Mouse (Mus musculus): ENCODE data around the gene Rftn2. TPM values are rescaled to one million over a fixed set of nuclear protein-coding genes. Genes with fewer than 3 reads are reported as not detected.

Gene Rftn2
- 7.0 TPM in 2 replicates for polyA plus RNA-seq (2015; fragmentation: Nextera tagmentation; extraction: Ambion mirVana)

DNA sequence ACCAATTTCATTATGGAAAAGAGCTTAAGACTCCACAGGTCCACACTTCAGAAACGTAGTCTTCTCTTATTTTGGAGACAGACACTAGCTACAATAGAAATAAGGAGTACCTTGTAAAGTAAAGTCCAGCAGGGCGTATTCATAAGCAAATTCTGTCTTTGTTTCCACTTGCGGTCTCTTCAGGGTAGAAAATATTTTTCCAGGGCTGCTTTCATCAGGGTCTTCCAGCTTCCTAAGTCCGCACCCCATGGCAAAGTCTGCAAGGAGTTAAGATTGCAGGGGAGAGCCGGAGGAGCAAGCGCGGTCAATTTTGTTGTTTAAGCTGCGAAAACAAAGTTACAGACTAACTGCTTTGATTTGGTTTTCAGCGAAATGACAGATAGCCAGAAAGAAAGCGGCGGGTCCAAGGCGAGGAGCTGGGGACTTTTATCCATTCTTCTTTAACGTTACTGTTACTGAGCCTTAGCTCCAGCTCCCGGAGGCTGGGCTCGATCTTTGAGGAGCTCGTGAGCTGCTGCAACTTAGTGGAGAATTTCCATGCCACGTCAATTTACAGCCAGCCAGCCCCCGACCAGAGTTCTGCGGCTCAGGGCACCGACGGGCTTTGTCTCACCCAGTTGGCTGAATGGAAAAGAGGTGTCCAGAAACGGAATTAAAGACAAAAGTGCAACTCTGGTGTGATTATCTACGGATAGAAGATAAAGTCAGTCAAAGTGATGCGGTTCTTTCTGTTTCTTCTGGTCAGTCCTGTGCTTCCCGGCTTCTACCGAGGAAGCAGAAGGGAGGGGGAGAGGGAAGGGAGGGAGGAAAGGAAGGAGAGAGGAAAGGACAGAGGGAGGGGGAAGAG, at the start of gene Rftn2:
Gene Rftn2 (minus strand): TSS at position 772 of the 847 bp plus-strand sequence.
- Histone ChIP-seq H3K9ac (ENCODE audit: low read depth, low read length) (peak within 1 kb of the TSS; percentile 54), H3K9me3 (replicated peaks; ENCODE audit: low read length) (no peaks in the 10 kb centered on the region), H3K4me1 (replicated peaks; ENCODE audit: insufficient read depth, low read length) (no peaks in the 10 kb centered on the region), H3K27me3 (ENCODE audit: insufficient read depth, low read length) (no peaks in the 10 kb centered on the region), H3K27ac (peak within 1 kb of the TSS; percentile 52), H3K4me2 (ENCODE audit: low read length) (peak within 1 kb of the TSS; percentile 53), H3K4me3 (replicated peaks; ENCODE audit: low read depth, low read length) (peak within 1 kb of the TSS; percentile 49), H3K36me3 (ENCODE audit: insufficient read depth, low read length) (no peaks in the 10 kb centered on the region)
- 3% methylated on average over 26 of the region's 26 CpGs for WGBS
- DNase-seq (ENCODE audit: low spot score): peak; percentile 76
- ATAC-seq (replicated peaks; ENCODE audit: low FRiP score, low read depth): no peak
- TF ChIP-seq CTCF (IDR thresholded peaks at IDR 0.05; ENCODE audit: low read depth): no peak

GRCm38 (mm10) chr1:55265447-55265846, 38.9 kb upstream of the Rftn2 start:
- H3K9me3 ChIP-seq (replicated peaks; ENCODE audit: low read length): no peaks in the 10 kb centered on the region
- H3K27ac ChIP-seq: no peak overlapping the region
- no peaks in the 10 kb centered on the region for H3K4me1 ChIP-seq (replicated peaks; ENCODE audit: insufficient read depth, low read length)
- DNase-seq (ENCODE audit: low spot score): no peak
- TF ChIP-seq CTCF (IDR thresholded peaks at IDR 0.05; ENCODE audit: low read depth): peak; percentile 37; the same call in 1 of the 2 replicates
- H3K36me3 ChIP-seq (ENCODE audit: insufficient read depth, low read length): no peaks in the 10 kb centered on the region
- no peak overlapping the region for H3K9ac ChIP-seq (ENCODE audit: low read depth, low read length)
- no peaks in the 10 kb centered on the region for H3K27me3 ChIP-seq (ENCODE audit: insufficient read depth, low read length)
- ATAC-seq (replicated peaks; ENCODE audit: low FRiP score, low read depth): no peak
- H3K4me2 ChIP-seq (ENCODE audit: low read length): no peak overlapping the region
- H3K4me3 ChIP-seq (replicated peaks; ENCODE audit: low read depth, low read length): no peak overlapping the region
- WGBS: 68% methylated on average over 2 of the region's 2 CpGs

- no peaks in the 10 kb centered on the region for H3K4me1 ChIP-seq (replicated peaks; ENCODE audit: insufficient read depth, low read length)
- 33% methylated on average over 2 of the region's 2 CpGs for WGBS
- H3K27me3 ChIP-seq (ENCODE audit: insufficient read depth, low read length): no peaks in the 10 kb centered on the region
- no peaks in the 10 kb centered on the region for H3K36me3 ChIP-seq (ENCODE audit: insufficient read depth, low read length)
- no peaks in the 10 kb centered on the region for H3K9me3 ChIP-seq (replicated peaks; ENCODE audit: low read length)
- ATAC-seq (replicated peaks; ENCODE audit: low FRiP score, low read depth) (no peak), DNase-seq (ENCODE audit: low spot score) (no peak)
- no peak overlapping the region for H3K4me3 ChIP-seq (replicated peaks; ENCODE audit: low read depth, low read length)
- H3K27ac ChIP-seq: no peak overlapping the region
- no peak for TF ChIP-seq CTCF (IDR thresholded peaks at IDR 0.05; ENCODE audit: low read depth)
- H3K9ac ChIP-seq (ENCODE audit: low read depth, low read length): no peak overlapping the region
- no peak overlapping the region for H3K4me2 ChIP-seq (ENCODE audit: low read length)
Observed at GRCm38 (mm10) chr1:55264385-55264784, 37.8 kb upstream of the Rftn2 start.

DNA sequence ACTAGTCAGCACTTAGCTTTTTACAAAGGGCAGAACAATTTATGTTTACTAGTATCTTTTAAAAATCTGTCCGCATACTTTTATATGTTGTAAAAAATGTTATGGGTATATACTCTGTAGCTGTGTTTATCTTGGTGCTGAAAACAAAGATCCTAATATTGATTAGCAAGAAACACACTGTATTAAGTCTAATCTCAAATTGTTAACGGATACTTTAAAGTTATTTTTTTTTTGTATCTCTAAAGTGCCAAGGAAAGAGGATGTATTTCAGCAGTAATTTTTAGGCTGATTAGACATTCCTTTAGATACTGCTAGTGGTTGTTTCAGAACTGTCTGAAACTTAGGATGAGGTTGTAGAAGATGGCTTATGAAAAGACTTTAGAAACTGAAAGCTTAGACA, 19.8 kb upstream of the Rftn2 start:
- DNase-seq (ENCODE audit: low spot score) (no peak), ATAC-seq (replicated peaks; ENCODE audit: low FRiP score, low read depth) (no peak)
- Histone ChIP-seq H3K4me2 (ENCODE audit: low read length) (no peak overlapping the region), H3K4me3 (replicated peaks; ENCODE audit: low read depth, low read length) (no peak overlapping the region), H3K9me3 (replicated peaks; ENCODE audit: low read length) (no peaks in the 10 kb centered on the region), H3K36me3 (ENCODE audit: insufficient read depth, low read length) (no peaks in the 10 kb centered on the region), H3K27ac (no peak overlapping the region), H3K4me1 (replicated peaks; ENCODE audit: insufficient read depth, low read length) (no peaks in the 10 kb centered on the region), H3K27me3 (ENCODE audit: insufficient read depth, low read length) (no peaks in the 10 kb centered on the region), H3K9ac (ENCODE audit: low read depth, low read length) (no peak overlapping the region)
- 81% methylated on average over 2 of the region's 2 CpGs for WGBS
- TF ChIP-seq CTCF (IDR thresholded peaks at IDR 0.05; ENCODE audit: low read depth): no peak

DNA sequence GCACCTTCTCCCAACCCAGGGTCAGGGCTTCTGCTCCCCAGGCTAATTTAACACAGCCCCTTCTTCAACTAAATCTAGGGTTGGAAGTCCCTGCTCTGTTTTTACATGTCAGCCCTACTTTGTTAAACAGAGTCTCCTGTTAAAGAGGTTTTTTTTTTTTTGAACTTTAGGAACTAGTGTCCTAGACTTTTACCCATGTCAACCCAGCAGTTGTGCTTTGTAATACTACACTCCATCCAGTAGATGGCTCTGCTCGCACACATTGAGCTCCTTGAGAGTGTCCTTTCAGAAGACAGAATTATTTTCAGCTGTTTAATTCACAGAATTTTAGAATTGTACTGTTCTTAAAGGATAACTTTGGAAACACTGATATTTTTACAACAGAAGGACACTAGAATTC, 12.7 kb upstream of the Rftn2 start:
- H3K9ac ChIP-seq (ENCODE audit: low read depth, low read length): no peak overlapping the region
- H3K4me3 ChIP-seq (replicated peaks; ENCODE audit: low read depth, low read length): no peak overlapping the region
- no peaks in the 10 kb centered on the region for H3K36me3 ChIP-seq (ENCODE audit: insufficient read depth, low read length)
- no peak for ATAC-seq (replicated peaks; ENCODE audit: low FRiP score, low read depth)
- H3K27ac ChIP-seq: no peak overlapping the region
- TF ChIP-seq CTCF (IDR thresholded peaks at IDR 0.05; ENCODE audit: low read depth): peak; percentile 83
- WGBS: 3% methylated on average over 1 of the region's 1 CpGs
- DNase-seq (ENCODE audit: low spot score): peak; percentile 83
- H3K4me1 ChIP-seq (replicated peaks; ENCODE audit: insufficient read depth, low read length): peaks cover 13% of the 10 kb centered on the region; the same call in 1 of the 2 replicates
- no peaks in the 10 kb centered on the region for H3K27me3 ChIP-seq (ENCODE audit: insufficient read depth, low read length)
- peak overlapping the region; percentile 98 for H3K4me2 ChIP-seq (ENCODE audit: low read length)
- H3K9me3 ChIP-seq (replicated peaks; ENCODE audit: low read length): no peaks in the 10 kb centered on the region

- TF ChIP-seq CTCF (IDR thresholded peaks at IDR 0.05; ENCODE audit: low read depth): no peak
- Histone ChIP-seq H3K9ac (ENCODE audit: low read depth, low read length) (peak overlapping the region; percentile 66; the same call in 1 of the 2 replicates), H3K4me2 (ENCODE audit: low read length) (peak overlapping the region; percentile 98), H3K4me3 (replicated peaks; ENCODE audit: low read depth, low read length) (peak overlapping the region; percentile 63), H3K27ac (no peak overlapping the region), H3K27me3 (ENCODE audit: insufficient read depth, low read length) (no peaks in the 10 kb centered on the region), H3K9me3 (replicated peaks; ENCODE audit: low read length) (no peaks in the 10 kb centered on the region), H3K36me3 (ENCODE audit: insufficient read depth, low read length) (no peaks in the 10 kb centered on the region), H3K4me1 (replicated peaks; ENCODE audit: insufficient read depth, low read length) (peaks cover 13% of the 10 kb centered on the region; the same call in 1 of the 2 replicates)
- 34% methylated on average over 13 of the region's 13 CpGs for WGBS
- DNase-seq (ENCODE audit: low spot score) (no peak), ATAC-seq (replicated peaks; ENCODE audit: low FRiP score, low read depth) (no peak)
Observed at GRCm38 (mm10) chr1:55238496-55238895, 11.9 kb upstream of the Rftn2 start.

Measured in kidney, postnatal 0 days (tissue).